Comparison of ENCODE assay signal across 16 mouse cellular contexts in the genomic region with DNA sequence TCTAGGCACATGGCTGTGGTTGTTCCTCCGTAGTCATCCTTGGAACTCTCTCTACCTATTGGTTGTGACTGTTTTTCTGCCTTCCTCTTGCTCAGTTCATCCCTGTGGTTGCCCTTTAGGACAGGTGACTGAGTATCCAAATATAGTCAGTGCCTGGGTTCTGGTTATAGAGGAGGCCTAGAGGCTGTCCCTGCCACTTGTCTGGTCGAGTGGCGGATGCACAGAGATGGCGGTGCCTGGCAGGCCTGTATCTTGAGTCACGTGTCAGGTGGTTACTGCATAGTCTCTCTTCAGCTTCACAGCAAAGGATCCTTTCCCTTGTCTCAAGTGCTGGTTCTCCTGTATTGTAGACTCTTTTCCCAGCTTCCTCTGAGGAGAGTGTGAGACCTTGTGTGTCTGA.
"Had no signal": no experiment of that assay in that cellular context is flagged by ENCODE, and none has a peak within 500 bp of the region (broad histone marks: within the 10 kb centered on the region; RNA-seq: fewer than 3 reads in every experiment).

No protein-coding gene starts in this region.

- DNase-seq: lung, embryonic 14.5 days; lung, postnatal 10 days; lung, postnatal 4 days; midbrain, embryonic 14.5 days; right cerebral cortex, postnatal 14 days; thymus, adult 2 months; thymus, postnatal 25 days; thymus, postnatal 4 days had no signal

- H3K9ac ChIP-seq: lung, embryonic 14.5 days; midbrain, embryonic 12.5 days; neural tube, embryonic 13.5 days; neural tube, embryonic 15.5 days; stomach, embryonic 15.5 days had no signal

- H3K9me3 ChIP-seq: midbrain, embryonic 10.5 days; midbrain, embryonic 12.5 days; neural tube, embryonic 13.5 days; neural tube, embryonic 15.5 days; stomach, embryonic 15.5 days had no signal

- H3K27me3 ChIP-seq: midbrain, embryonic 12.5 days; neural tube, embryonic 13.5 days; neural tube, embryonic 15.5 days; stomach, embryonic 15.5 days had no signal

- H3K4me2 ChIP-seq: lung, embryonic 14.5 days; midbrain, embryonic 12.5 days; neural tube, embryonic 13.5 days; neural tube, embryonic 15.5 days; stomach, embryonic 15.5 days had no signal

- ATAC-seq: midbrain, embryonic 16.5 days had no signal

- H3K36me3 ChIP-seq: midbrain, embryonic 10.5 days; midbrain, embryonic 12.5 days; neural tube, embryonic 13.5 days; neural tube, embryonic 15.5 days; stomach, embryonic 15.5 days had no signal

- H3K4me3 ChIP-seq: midbrain, embryonic 10.5 days; midbrain, embryonic 12.5 days; myocyte; neural tube, embryonic 13.5 days; neural tube, embryonic 15.5 days; stomach, embryonic 15.5 days had no signal

- H3K27ac ChIP-seq: midbrain, embryonic 10.5 days; midbrain, embryonic 12.5 days; neural tube, embryonic 13.5 days; neural tube, embryonic 15.5 days; stomach, embryonic 15.5 days; stomach, postnatal 0 days had no signal
